Mouse (Mus musculus) olfactory bulb, adult 2 months (tissue): ENCODE results near the gene 4930558C23Rik.

ENCODE experiments used
- CTCF ChIP-seq: fragments of 200-500 bp; IDR thresholded peaks from 2 replicates; pipeline ENCODE4 v1.5.1; 2012; ENCODE audit warnings: low read depth, mild to moderate bottlenecking, low read length, moderate library complexity; ENCODE audit not compliant: insufficient read depth
- POLR2A ChIP-seq: fragments of 200-500 bp; IDR thresholded peaks from 2 replicates; pipeline ENCODE4 v1.6.1; 2012; ENCODE audit warnings: mild to moderate bottlenecking, low read depth, low read length, moderate library complexity; ENCODE audit not compliant: insufficient read depth

DNA sequence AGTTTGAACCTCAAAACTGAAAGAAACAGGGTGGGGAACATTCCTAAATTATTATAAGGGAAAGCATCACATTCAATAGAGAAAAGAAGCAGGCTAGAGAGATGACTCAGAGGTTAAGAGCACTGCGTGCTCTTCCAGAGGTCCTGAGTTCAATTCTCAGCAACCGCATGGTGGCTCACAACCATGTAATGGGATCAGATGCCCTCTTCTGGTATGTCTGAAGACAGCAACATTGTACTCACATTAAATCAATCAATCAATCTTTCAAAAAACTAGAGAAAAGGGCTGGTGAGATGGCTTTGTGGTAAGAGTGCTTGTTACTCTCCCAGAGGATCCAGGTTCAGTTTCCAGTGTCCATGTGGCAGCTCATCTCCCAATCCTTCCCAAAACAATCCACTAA is 6.2 kb upstream of the 4930558C23Rik start:
- TF ChIP-seq POLR2A: no peak
- TF ChIP-seq CTCF: no peak
